Mouse (Mus musculus) small intestine, adult 2 months (tissue): ENCODE data around the gene 4930469K13Rik.

ENCODE experiments used
- CTCF ChIP-seq: fragments of 200-500 bp; IDR thresholded peaks from 2 replicates; pipeline ENCODE4 v1.5.1; 2012; ENCODE audit warnings: low read depth, mild to moderate bottlenecking, control low read depth, inconsistent platforms, low read length, moderate library complexity, mixed read lengths; ENCODE audit not compliant: insufficient replicate concordance, insufficient read length; ENCODE audit errors: extremely low read depth
- POLR2A ChIP-seq: fragments of 200-500 bp; IDR thresholded peaks from 2 replicates; pipeline ENCODE4 v1.6.1; 2012; ENCODE audit warnings: low read depth, mild to moderate bottlenecking, control low read depth, inconsistent platforms, low read length, moderate library complexity

DNA sequence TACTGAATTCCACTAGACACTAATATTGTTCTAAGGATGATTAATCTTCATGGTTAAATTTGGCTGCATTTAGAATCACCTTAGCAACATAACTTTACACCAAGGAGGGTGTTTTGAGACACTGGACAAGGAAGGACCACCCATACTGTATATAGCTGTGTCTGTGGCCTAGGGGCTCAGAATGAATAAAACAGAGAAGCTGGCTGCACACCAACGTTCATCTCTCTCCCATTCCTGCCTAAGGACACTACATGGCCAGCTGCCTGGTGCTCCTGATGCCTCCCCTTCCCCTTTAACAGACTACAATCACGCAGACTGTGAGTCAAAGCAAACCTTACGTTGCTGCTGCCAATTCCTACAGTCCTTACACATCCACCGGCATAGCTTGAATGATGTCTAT lies 142.4 kb downstream of the 4930469K13Rik start:
- no peak for TF ChIP-seq POLR2A
- no peak for TF ChIP-seq CTCF
